Mouse (Mus musculus): ENCODE data around the gene Nemf. TPM values are rescaled to one million over a fixed set of nuclear protein-coding genes. Genes with fewer than 3 reads are reported as not detected.
"Not testable (repeated sequence)": the region's sequence is repeated elsewhere in the genome, so short reads cannot be mapped to it uniquely, and the experiment has no call there.

Nemf gene
- 10 to 100 TPM; 38.2 to 40.8 TPM for total RNA-seq (2021)

- peak; percentile 80 to 88 for DNase-seq (ENCODE audit: extremely low spot score in 1 of 2, low spot score in 2 of 2)
- intact Hi-C loops (cut with DNase I): no loop called here
Observed at GRCm38 (mm10) chr12:69356546-69357299, at the start of gene Nemf. Gene Nemf (minus strand): TSS chr12:69357165.

GRCm38 (mm10) chr12:69402594-69403167 lies 45.7 kb upstream of the Nemf start:
- intact Hi-C loops (cut with DNase I): no loop called here

GRCm38 (mm10) chr12:69402100-69402499 lies 45.1 kb upstream of the Nemf start:
- DNase-seq (ENCODE audit: extremely low spot score in 1 of 2, low spot score in 2 of 2): no peak
- intact Hi-C loops (cut with DNase I): no loop called here

More at GRCm38 (mm10) chr12:69402594-69403167, 45.7 kb upstream of the Nemf start:
- DNase-seq (ENCODE audit: extremely low spot score in 1 of 2, low spot score in 2 of 2): no peak

- DNase-seq (ENCODE audit: extremely low spot score in 1 of 2, low spot score in 2 of 2): no peak
- intact Hi-C loops (cut with DNase I): no loop called here
Observed at GRCm38 (mm10) chr12:69400871-69401286, 43.9 kb upstream of the Nemf start.

- intact Hi-C loops (cut with DNase I): no loop called here
- DNase-seq (ENCODE audit: extremely low spot score in 1 of 2, low spot score in 2 of 2): no peak
Observed at GRCm38 (mm10) chr12:69400367-69400766, 43.4 kb upstream of the Nemf start.

- DNase-seq (ENCODE audit: extremely low spot score in 1 of 2, low spot score in 2 of 2): no peak
- intact Hi-C loops (cut with DNase I): no loop called here
Observed at GRCm38 (mm10) chr12:69394456-69394855, 37.5 kb upstream of the Nemf start.

- no peak for DNase-seq (ENCODE audit: extremely low spot score in 1 of 2, low spot score in 2 of 2)
- intact Hi-C loops (cut with DNase I): no loop called here
Observed at GRCm38 (mm10) chr12:69393076-69393475, 36.1 kb upstream of the Nemf start.

- intact Hi-C loops (cut with DNase I): loop anchor here (5.0 kb wide), 1 partner anchor 37 kb away; no protein-coding TSS in a partner anchor
- no peak for DNase-seq (ENCODE audit: extremely low spot score in 1 of 2, low spot score in 2 of 2)
Observed at GRCm38 (mm10) chr12:69390000-69390698, 33.2 kb upstream of the Nemf start.

GRCm38 (mm10) chr12:69389273-69389938 lies 32.4 kb upstream of the Nemf start:
- intact Hi-C loops (cut with DNase I): loop anchor here (5.0 kb wide), 1 partner anchor 38 kb away; no protein-coding TSS in a partner anchor
- DNase-seq (ENCODE audit: extremely low spot score in 1 of 2, low spot score in 2 of 2): no peak

GRCm38 (mm10) chr12:69388321-69388869 lies 31.4 kb upstream of the Nemf start:
- intact Hi-C loops (cut with DNase I): loop anchor here (5.0 kb wide), 1 partner anchor 39 kb away; no protein-coding TSS in a partner anchor
- DNase-seq (ENCODE audit: extremely low spot score in 1 of 2, low spot score in 2 of 2): no peak

- intact Hi-C loops (cut with DNase I): loop anchor here (5.0 kb wide), 1 partner anchor 41 kb away; no protein-coding TSS in a partner anchor
- not testable (repeated sequence) for DNase-seq (ENCODE audit: extremely low spot score in 1 of 2, low spot score in 2 of 2)
Observed at GRCm38 (mm10) chr12:69386281-69386732, 29.3 kb upstream of the Nemf start.

- intact Hi-C loops (cut with DNase I): loop anchor here (5.0 kb wide), 1 partner anchor 42 kb away; no protein-coding TSS in a partner anchor
- DNase-seq (ENCODE audit: extremely low spot score in 1 of 2, low spot score in 2 of 2): no peak
Observed at GRCm38 (mm10) chr12:69385542-69386280, 28.7 kb upstream of the Nemf start.

GRCm38 (mm10) chr12:69384606-69385005 lies 27.6 kb upstream of the Nemf start:
- intact Hi-C loops (cut with DNase I): loop anchor here (5.0 kb wide), 1 partner anchor 43 kb away; no protein-coding TSS in a partner anchor
- DNase-seq (ENCODE audit: extremely low spot score in 1 of 2, low spot score in 2 of 2): no peak

GRCm38 (mm10) chr12:69382880-69383279 lies 25.9 kb upstream of the Nemf start:
- DNase-seq (ENCODE audit: extremely low spot score in 1 of 2, low spot score in 2 of 2): no peak
- intact Hi-C loops (cut with DNase I): no loop called here

- intact Hi-C loops (cut with DNase I): loop anchor here (10.0 kb wide), 1 partner anchor 306 kb away; the partner anchor contains the start of gene Sos2
- no peak for DNase-seq (ENCODE audit: extremely low spot score in 1 of 2, low spot score in 2 of 2)
Observed at GRCm38 (mm10) chr12:69378558-69379454, 21.8 kb upstream of the Nemf start.

- intact Hi-C loops (cut with DNase I): loop anchor here (10.0 kb wide), 1 partner anchor 307 kb away; the partner anchor contains the start of gene Sos2
- DNase-seq (ENCODE audit: extremely low spot score in 1 of 2, low spot score in 2 of 2): not testable (repeated sequence)
Observed at GRCm38 (mm10) chr12:69377636-69378035, 20.7 kb upstream of the Nemf start.

GRCm38 (mm10) chr12:69377188-69377587 lies 20.2 kb upstream of the Nemf start:
- intact Hi-C loops (cut with DNase I): loop anchor here (10.0 kb wide), 1 partner anchor 308 kb away; the partner anchor contains the start of gene Sos2
- DNase-seq (ENCODE audit: extremely low spot score in 1 of 2, low spot score in 2 of 2): no peak

All from left cerebral cortex, postnatal 10 days (tissue).